Mouse (Mus musculus) kidney, postnatal 4 days (tissue): ENCODE measurements around the gene Gaa.
A peak's percentile ranks its signal among the peaks of the same experiment; 100 is the strongest.

Experiments
- DNase-seq, 2 experiments: peaks; one replicate each; pipeline ENCODE4 v3.0.0; 2021; ENCODE audit warnings: mixed read lengths in 2 of 2

Gaa gene

DNA sequence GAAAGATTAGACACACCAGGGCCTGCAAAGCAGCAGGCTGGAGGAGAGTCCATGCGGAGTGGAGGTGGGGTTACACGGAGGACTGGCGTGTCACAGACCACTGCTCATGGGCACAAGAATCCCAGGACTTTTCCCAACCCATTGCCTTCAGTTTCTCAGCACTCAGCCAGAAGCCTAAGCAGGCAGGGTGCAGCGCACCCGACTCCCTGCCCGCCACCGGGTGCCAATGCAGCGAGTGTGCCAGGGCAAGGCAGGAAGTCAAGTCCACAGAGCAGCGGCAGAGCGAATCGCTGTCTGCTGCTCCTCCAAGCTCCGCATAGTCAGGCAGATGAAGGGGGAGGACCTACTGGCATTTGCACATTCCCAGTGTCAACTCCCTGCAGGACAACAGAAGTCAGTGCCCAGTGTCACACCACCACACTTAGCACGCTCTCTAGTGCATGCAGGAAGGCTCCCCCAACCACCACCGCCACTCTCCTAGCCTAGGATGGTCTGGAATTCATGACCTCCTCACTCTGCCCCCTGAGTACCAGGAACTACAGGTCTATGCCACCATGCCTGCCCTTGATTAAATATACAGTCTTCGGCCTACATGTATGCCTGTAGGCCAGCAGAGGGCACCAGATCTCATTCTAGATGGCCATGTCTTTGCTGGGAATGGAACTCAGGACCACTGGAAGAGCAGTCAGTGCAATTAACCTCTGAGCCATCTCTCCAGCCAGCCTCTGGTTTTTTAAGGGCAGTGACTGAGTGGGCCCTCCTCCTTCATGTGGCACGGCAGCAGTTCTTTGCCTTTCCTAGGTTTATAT, 37.4 kb downstream of the Gaa start:
- peak; percentile 58 to 72 for DNase-seq

DNA sequence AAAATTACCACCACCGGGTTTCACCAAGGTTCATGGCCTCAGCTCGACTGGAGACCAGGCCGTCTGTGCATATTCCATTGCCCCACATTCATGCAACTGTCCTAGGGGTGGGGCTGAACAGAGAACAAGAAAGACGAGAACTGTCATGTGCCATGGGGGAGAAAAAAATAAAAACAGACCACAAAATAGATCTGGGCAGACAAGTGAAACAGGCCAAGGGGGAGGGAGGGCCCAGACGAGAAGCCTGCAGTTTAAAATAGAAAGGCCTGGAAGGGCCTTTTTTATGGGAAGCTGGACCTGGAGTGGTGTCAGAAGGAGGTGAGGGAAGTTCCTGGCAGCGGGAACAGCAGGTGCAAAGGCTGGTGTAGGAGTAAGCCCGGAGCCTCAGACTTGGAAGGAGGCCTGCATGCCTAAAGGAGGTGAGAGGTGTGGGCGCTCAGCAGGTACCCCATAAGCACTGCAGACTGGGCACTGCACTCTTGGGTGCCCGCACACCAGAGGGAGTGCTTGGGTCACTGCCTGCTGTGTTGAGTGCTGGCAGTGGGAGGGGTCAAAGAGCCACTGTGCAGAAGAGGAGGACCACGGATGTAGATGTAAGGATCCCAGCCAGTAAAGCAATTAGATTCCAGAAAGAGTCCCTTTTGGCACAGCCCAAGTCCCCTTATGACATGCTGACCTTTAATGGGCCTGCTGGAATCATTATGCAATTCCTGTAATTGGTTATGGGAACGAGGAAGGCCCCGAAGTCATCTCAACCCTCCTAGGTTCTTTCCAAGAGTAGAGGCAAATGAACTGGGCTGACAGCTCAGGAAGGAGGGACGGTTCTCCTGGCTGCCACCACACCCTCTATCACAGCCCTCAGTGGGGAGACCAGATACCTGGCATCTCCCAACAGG, 39.3 kb downstream of the Gaa start:
- DNase-seq, result no peak

DNA sequence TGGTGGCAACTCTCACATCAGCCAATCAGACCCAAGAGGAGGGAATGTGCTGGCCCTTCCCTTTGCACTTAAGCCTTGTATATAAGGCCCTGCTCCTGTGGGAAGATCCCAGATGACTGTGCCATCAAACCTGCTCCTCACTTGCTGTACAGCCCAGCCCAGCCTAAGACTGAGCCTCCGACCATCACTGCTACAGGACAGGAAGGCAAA, 39.9 kb downstream of the Gaa start, which contains the start of gene Card14:
Gene Card14 (plus strand): TSS at position 111 of the 210 bp plus-strand sequence.
- DNase-seq, result no peak

DNA sequence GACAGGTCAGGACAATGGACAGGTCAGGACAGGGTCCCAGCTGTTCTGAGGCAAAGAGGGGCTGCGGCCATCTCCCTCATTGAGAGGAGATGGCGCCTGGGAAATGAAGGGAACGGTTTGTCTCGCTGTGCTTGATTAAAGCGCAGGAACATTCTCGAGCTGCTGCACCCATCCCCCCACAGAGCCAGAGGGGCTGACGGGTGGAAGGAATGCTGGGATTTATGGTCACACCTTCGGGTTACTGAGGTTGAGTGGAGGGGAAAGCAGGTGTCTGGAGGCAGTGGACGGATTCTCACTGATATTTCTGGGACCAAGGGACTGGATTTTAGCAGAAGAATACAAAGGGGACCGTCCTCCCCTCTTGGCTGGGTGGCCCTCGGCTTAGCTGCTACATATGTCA, 40.2 kb downstream of the Gaa start:
- peak; percentile 31 to 58 for DNase-seq

DNA sequence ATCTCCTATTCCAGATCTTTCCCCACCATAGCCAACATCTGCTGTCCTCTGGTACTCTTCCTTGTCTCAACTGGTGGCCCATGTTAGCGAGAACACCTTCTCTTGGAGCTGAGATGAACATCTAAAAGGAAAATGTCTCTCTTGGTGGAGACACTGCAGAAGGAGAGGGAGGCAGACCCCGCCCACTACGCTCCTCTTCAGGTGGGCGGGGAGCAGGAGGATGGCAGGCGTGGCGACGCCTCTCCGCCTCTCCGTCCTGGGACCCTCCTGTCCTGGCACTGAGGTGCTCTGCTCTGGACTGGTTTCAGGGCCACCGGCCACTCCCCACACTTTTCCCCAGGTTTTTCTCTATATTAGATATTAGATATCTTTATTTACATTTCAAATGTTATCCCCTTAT, 42.9 kb downstream of the Gaa start:
- DNase-seq, result no peak

DNA sequence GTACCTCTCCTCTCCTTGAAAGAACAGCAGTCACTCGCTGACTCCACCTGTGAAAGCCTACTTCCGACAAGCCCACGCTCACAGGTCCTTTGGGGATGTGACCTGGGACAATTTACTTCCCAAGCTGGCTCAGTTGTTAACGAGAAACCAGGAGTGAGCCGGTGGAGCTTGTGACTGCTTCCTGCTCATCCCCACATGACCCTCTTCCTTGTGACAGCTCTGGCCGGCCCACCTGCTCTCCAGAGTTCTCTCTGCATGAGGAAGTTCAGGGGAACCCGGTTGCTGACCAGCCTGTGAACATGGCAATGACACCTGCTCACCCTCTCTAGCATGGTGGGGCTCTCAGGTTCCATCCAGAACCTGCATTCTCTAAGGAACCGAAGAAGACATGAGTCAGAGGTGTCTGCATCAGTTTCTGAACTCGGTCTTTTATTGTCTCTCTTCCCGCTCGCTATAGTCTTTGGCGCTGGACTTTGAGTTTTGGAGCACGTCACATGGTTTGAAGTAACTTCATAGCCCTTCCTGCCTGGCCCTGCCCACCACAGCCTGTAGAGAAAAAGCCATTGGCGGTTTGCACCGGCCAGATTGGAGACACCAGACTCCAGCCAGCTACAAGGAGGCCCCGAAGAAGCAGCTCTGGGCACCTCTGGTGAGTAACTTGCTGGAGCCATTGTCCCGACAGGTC, 46.7 kb downstream of the Gaa start:
- peak; percentile 36 to 64 for DNase-seq

DNA sequence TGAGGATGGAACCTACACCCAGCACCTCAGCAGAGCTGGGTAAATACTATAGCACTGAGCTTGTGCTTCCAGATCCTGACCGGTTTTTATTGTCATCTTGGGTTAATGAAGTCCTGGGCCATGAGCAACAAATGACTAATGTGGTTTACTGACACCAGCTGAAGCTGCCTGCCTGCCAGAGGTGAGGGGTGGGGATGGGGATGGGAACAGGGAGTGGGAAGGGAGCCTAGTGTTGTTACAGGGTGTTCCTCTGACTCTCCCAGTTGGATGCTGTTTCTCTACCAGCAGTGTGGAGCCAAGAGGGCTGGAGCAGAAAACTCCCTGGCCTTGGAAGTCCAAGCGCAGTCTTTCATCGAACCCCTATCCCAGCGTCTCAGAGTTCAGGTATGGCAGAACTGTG, 49.0 kb downstream of the Gaa start:
- no peak for DNase-seq

DNA sequence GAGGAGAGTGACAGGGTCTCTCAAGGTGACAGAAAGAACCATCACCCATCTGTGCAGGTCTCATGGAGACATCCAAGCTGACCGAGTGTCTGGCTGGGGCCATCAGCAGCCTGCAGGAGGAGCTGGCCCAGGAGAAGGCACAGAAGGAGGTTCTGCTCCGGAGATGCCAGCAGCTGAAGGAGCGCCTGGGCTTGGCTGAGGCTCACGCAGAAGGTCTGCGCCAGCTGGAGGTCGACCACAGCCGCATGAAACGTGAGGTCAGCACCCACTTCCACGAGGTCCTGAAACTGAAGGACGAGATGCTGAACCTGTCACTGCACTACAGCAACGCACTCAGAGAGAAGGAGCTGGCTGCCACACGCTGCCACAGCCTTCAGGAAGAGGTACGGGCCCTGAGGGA, 54.8 kb downstream of the Gaa start:
- DNase-seq, result no peak

DNA sequence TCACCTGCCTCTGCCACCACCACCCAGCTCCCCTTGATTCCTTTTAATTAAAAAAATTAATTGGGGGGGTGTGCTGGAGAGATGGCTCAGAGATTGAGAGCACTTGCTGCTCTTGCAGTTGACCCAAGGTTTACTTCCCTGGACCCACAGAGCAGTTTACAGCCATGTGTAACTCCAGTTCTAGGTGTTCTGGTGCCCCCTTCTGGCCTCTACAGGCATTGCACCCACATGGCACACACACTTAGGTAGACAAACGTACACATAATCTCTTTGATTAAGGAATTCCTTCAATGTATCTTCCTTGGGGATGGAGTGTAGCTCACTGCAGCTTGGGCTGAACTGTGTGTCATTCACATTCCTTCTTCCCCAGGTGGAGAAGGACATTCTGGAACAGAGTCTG, 57.4 kb downstream of the Gaa start:
- no peak for DNase-seq

DNA sequence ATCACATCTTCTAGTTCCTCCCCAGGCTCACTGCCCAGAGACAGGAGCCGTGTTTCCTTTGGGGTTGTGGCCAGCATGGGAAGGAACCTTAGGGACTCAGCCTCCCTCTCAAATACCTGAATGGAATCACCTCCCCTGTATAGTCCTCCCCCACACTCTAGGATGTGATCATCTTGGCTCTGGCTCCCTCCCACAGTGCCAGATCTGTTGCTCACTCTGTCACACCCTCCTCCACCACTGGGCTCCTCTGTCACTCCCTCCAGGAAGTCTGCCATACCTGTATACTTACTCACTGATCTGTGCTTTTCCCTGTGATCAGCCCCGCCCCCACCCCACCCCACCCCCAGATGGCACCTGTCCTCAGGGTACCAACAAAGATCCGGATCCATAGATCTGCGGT, 62.9 kb downstream of the Gaa start:
- DNase-seq, result no peak

DNA sequence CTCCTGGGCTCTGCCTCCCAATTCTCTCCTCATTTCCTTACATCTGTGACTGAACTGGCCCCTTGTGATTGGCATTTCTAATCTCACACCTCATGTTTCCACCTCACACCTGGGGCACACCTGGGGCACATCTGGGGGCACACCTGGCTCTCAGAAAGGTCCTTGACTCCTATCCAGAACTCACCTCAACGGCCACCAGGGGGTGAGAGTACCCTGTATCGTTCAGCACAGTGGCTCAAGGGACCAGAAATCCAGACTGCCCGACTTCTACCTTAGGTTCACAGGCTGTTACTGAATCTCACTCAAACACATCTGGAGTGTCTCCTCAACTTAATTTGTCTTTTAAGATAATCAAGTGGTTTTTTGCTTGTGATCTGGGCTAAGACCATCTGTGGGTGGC, 64.3 kb downstream of the Gaa start:
- DNase-seq, result peak in 1 of 2 experiments; percentile 31
